Mouse (Mus musculus) liver, embryonic 14.5 days (tissue): ENCODE results near the gene Gm49322.

Source experiments
- CTCF ChIP-seq: IDR thresholded peaks from 2 replicates; pipeline ENCODE4 v1.5.1; 2016; ENCODE audit warnings: antibody characterized with exemption, low read depth, control low read depth
- EP300 ChIP-seq: IDR thresholded peaks from 2 replicates; pipeline ENCODE4 v1.6.1; 2016; ENCODE audit warnings: antibody characterized with exemption, low read depth

- no peak for TF ChIP-seq CTCF
- TF ChIP-seq EP300, result no peak
These were observed 22.8 kb upstream of the Gm49322 start for GRCm38 (mm10) chr10:80583047-80583446.
